Mouse (Mus musculus) R1 (cell line): ENCODE measurements at regions not wholly inside any gene's neighbourhood (a gene's known extent, or its start where the extent isn't known, plus 50 kb on each side); places are given as distances from the start of the nearest gene placed in this dataset.

Source experiments
- DNase-seq: peaks from one replicate; pipeline ENCODE4 v3.0.0-alpha.2; 2018; ENCODE audit warnings: low read depth, low spot score

- no peak for DNase-seq
Observed at GRCm38 (mm10) chr11:56716953-56717352, 294.2 kb upstream of the Gria1 start.

- DNase-seq, result peak; percentile 61
Observed at GRCm38 (mm10) chr11:56725141-56725540, 286.0 kb upstream of the Gria1 start.

GRCm38 (mm10) chr11:56726161-56726560, 285.0 kb upstream of the Gria1 start:
- no peak for DNase-seq

- no peak for DNase-seq
Observed at GRCm38 (mm10) chr11:56727556-56727955, 283.6 kb upstream of the Gria1 start.

GRCm38 (mm10) chr11:56728204-56729002, 282.8 kb upstream of the Gria1 start:
- no peak for DNase-seq

- DNase-seq, result no peak
Observed at GRCm38 (mm10) chr11:56741857-56742256, 269.3 kb upstream of the Gria1 start.

- peak; percentile 33 for DNase-seq
Observed at GRCm38 (mm10) chr11:56750032-56750431, 261.2 kb upstream of the Gria1 start.

GRCm38 (mm10) chr11:56750639-56751038, 260.5 kb upstream of the Gria1 start:
- peak; percentile 24 for DNase-seq

GRCm38 (mm10) chr11:56751918-56752317, 259.3 kb upstream of the Gria1 start:
- DNase-seq, result no peak

- DNase-seq, result peak; percentile 31
Observed at GRCm38 (mm10) chr11:56753699-56754098, 257.5 kb upstream of the Gria1 start.

- no peak for DNase-seq
Observed at GRCm38 (mm10) chr11:56760474-56760873, 250.7 kb upstream of the Gria1 start.

- DNase-seq, result peak; percentile 88
Observed at GRCm38 (mm10) chr11:56762467-56763120, 248.6 kb upstream of the Gria1 start.

- no peak for DNase-seq
Observed at GRCm38 (mm10) chr11:56767424-56767823, 243.8 kb upstream of the Gria1 start.

GRCm38 (mm10) chr11:56786351-56786750, 224.8 kb upstream of the Gria1 start:
- DNase-seq, result no peak

GRCm38 (mm10) chr11:56792691-56793090, 218.5 kb upstream of the Gria1 start:
- no peak for DNase-seq

GRCm38 (mm10) chr11:56807314-56807713, 203.9 kb upstream of the Gria1 start:
- peak; percentile 54 for DNase-seq

- DNase-seq, result no peak
Observed at GRCm38 (mm10) chr11:56810141-56810540, 201.0 kb upstream of the Gria1 start.

- DNase-seq, result peak; percentile 47
Observed at GRCm38 (mm10) chr11:56812121-56812520, 199.1 kb upstream of the Gria1 start.

GRCm38 (mm10) chr11:56823471-56823870, 187.7 kb upstream of the Gria1 start:
- no peak for DNase-seq

GRCm38 (mm10) chr11:56827499-56827898, 183.7 kb upstream of the Gria1 start:
- no peak for DNase-seq

- no peak for DNase-seq
Observed at GRCm38 (mm10) chr11:56862649-56863048, 148.5 kb upstream of the Gria1 start.

GRCm38 (mm10) chr11:56871640-56872039, 139.5 kb upstream of the Gria1 start:
- DNase-seq, result no peak

GRCm38 (mm10) chr11:56898548-56898951, 112.6 kb upstream of the Gria1 start:
- DNase-seq, result no peak
